Mouse (Mus musculus) myocyte (in vitro differentiated cells): ENCODE measurements at regions not wholly inside any gene's neighbourhood (a gene's known extent, or its start where the extent isn't known, plus 50 kb on each side); places are given as distances from the start of the nearest gene placed in this dataset.

Experiments
- CEBPB ChIP-seq: IDR thresholded peaks from 2 replicates; pipeline ENCODE4 v1.6.1; 2011; ENCODE audit warnings: mild to moderate bottlenecking, moderate library complexity; ENCODE audit not compliant: poor library complexity, insufficient read depth, severe bottlenecking
- E2F4 ChIP-seq: IDR thresholded peaks from one replicate; pipeline ENCODE4 v1.6.1; 2011; ENCODE audit warnings: mild to moderate bottlenecking, control low read depth, moderate library complexity; ENCODE audit not compliant: insufficient read depth
- MAX ChIP-seq: IDR thresholded peaks from one replicate; pipeline ENCODE4 v1.6.1; 2011; ENCODE audit warnings: low read depth, mild to moderate bottlenecking, control low read depth
- MYOD1 ChIP-seq, 3 experiments: IDR thresholded peaks; one replicate each; pipeline ENCODE4 v1.6.1; 2011; ENCODE audit warnings: control low read depth in 2 of 3, low read depth in 2 of 3, mild to moderate bottlenecking in 2 of 3, moderate library complexity in 1 of 3; ENCODE audit not compliant: insufficient read length in 2 of 3, control insufficient read depth in 1 of 3
- MYOG ChIP-seq, 3 experiments: IDR thresholded peaks; one replicate each; pipeline ENCODE4 v1.6.1; 2011; ENCODE audit warnings: control low read depth in 2 of 3, low read depth in 2 of 3, mild to moderate bottlenecking in 2 of 3; ENCODE audit not compliant: insufficient read length in 2 of 3, control insufficient read depth in 1 of 3, insufficient read depth in 1 of 3
- POLR2A ChIP-seq: IDR thresholded peaks from one replicate; pipeline ENCODE4 v1.6.1; 2011; ENCODE audit warnings: low read depth, mild to moderate bottlenecking, control low read depth, moderate library complexity; ENCODE audit not compliant: insufficient read length
- POLR2AphosphoS2 ChIP-seq: IDR thresholded peaks from one replicate; pipeline ENCODE4 v1.6.1; 2011; ENCODE audit warnings: low read depth, control low read depth; ENCODE audit not compliant: insufficient read length
- TCF12 ChIP-seq: IDR thresholded peaks from one replicate; pipeline ENCODE4 v1.6.1; 2011; ENCODE audit warnings: mild to moderate bottlenecking, control low read depth; ENCODE audit not compliant: poor library complexity, insufficient read depth, severe bottlenecking
- TCF3 ChIP-seq: IDR thresholded peaks from one replicate; pipeline ENCODE4 v1.6.1; 2011; ENCODE audit warnings: low read depth, control low read depth; ENCODE audit not compliant: insufficient read length
- USF1 ChIP-seq: IDR thresholded peaks from one replicate; pipeline ENCODE4 v1.6.1; 2011; ENCODE audit warnings: low read depth, mild to moderate bottlenecking, control low read depth, moderate library complexity

DNA sequence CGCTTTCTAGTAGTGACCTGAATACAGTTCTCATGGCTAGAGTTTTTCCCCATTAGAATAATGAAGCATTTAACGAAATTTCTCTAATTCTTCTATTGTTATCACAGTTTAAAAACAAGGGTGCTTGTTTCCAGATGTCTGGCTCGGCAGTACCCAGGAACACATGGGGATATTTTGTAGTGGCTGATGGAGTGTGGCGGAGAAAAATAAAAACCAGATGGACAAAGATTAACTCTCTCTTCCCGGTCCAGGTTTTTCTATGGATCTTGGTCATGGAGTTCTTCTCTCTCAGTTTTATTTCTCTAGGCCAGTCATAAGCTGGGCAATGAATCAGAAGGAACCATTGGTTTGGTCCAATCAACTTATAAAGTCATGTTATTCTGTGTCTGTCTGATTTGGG is 132.2 kb upstream of the Cep162 start:
- no peak for TF ChIP-seq POLR2A
- TF ChIP-seq POLR2AphosphoS2 = no peak
- no peak for TF ChIP-seq MAX
- TF ChIP-seq TCF12 = no peak
- TF ChIP-seq TCF3 = no peak
- no peak for TF ChIP-seq MYOD1 (IDR thresholded peaks at IDR 0.05; ENCODE audit: control insufficient read depth in 1 of 3, insufficient read length in 2 of 3, low read depth in 2 of 3)
- no peak for TF ChIP-seq MYOG (IDR thresholded peaks at IDR 0.05; ENCODE audit: control insufficient read depth in 1 of 3, insufficient read depth in 1 of 3, insufficient read length in 2 of 3, low read depth in 2 of 3)
- no peak for TF ChIP-seq USF1
- no peak for TF ChIP-seq E2F4
- no peak for TF ChIP-seq CEBPB
